Mouse (Mus musculus) myocyte (in vitro differentiated cells): ENCODE measurements around the gene Folr2. TPM values are rescaled to one million over a fixed set of nuclear protein-coding genes. Genes with fewer than 3 reads are reported as not detected.

Experiments used
- H3K27me3 ChIP-seq: one replicate; pipeline ENCODE4 v1.6.1; 2011; ENCODE audit not compliant: control insufficient read depth, insufficient read depth, insufficient read length
- H3K36me3 ChIP-seq: one replicate; pipeline ENCODE4 v1.6.1; 2011; ENCODE audit not compliant: control insufficient read depth, insufficient read depth
- H3K4me2 ChIP-seq: one replicate; pipeline ENCODE4 v1.6.1; 2011; ENCODE audit warnings: low read depth, control low read depth
- H3K4me3 ChIP-seq: one replicate; pipeline ENCODE4 v1.5.1; 2011; ENCODE audit warnings: mild to moderate bottlenecking, control low read depth, moderate library complexity
- H3K79me2 ChIP-seq: one replicate; pipeline ENCODE4 v1.6.1; 2011; ENCODE audit not compliant: control insufficient read depth, insufficient read depth
- H3ac ChIP-seq: one replicate; pipeline ENCODE4 v1.6.1; 2011; ENCODE audit not compliant: control insufficient read depth, insufficient read length
- CEBPB ChIP-seq: IDR thresholded peaks from 2 replicates; pipeline ENCODE4 v1.6.1; 2011; ENCODE audit warnings: mild to moderate bottlenecking, moderate library complexity; ENCODE audit not compliant: poor library complexity, insufficient read depth, severe bottlenecking
- E2F4 ChIP-seq: IDR thresholded peaks from one replicate; pipeline ENCODE4 v1.6.1; 2011; ENCODE audit warnings: mild to moderate bottlenecking, control low read depth, moderate library complexity; ENCODE audit not compliant: insufficient read depth
- MAX ChIP-seq: IDR thresholded peaks from one replicate; pipeline ENCODE4 v1.6.1; 2011; ENCODE audit warnings: low read depth, mild to moderate bottlenecking, control low read depth
- MYOD1 ChIP-seq, 3 experiments: IDR thresholded peaks; one replicate each; pipeline ENCODE4 v1.6.1; 2011; ENCODE audit warnings: control low read depth in 2 of 3, low read depth in 2 of 3, mild to moderate bottlenecking in 2 of 3, moderate library complexity in 1 of 3; ENCODE audit not compliant: insufficient read length in 2 of 3, control insufficient read depth in 1 of 3
- MYOG ChIP-seq, 3 experiments: IDR thresholded peaks; one replicate each; pipeline ENCODE4 v1.6.1; 2011; ENCODE audit warnings: control low read depth in 2 of 3, low read depth in 2 of 3, mild to moderate bottlenecking in 2 of 3; ENCODE audit not compliant: insufficient read length in 2 of 3, control insufficient read depth in 1 of 3, insufficient read depth in 1 of 3
- POLR2A ChIP-seq: IDR thresholded peaks from one replicate; pipeline ENCODE4 v1.6.1; 2011; ENCODE audit warnings: low read depth, mild to moderate bottlenecking, control low read depth, moderate library complexity; ENCODE audit not compliant: insufficient read length
- POLR2AphosphoS2 ChIP-seq: IDR thresholded peaks from one replicate; pipeline ENCODE4 v1.6.1; 2011; ENCODE audit warnings: low read depth, control low read depth; ENCODE audit not compliant: insufficient read length
- REST ChIP-seq: IDR thresholded peaks from one replicate; pipeline ENCODE4 v1.6.1; 2011; ENCODE audit warnings: mild to moderate bottlenecking, control low read depth, moderate library complexity; ENCODE audit not compliant: insufficient read depth, insufficient read length
- SRF ChIP-seq: IDR thresholded peaks from one replicate; pipeline ENCODE4 v1.6.1; 2011; ENCODE audit warnings: low read depth; ENCODE audit not compliant: control insufficient read depth, insufficient read length
- TCF12 ChIP-seq: IDR thresholded peaks from one replicate; pipeline ENCODE4 v1.6.1; 2011; ENCODE audit warnings: mild to moderate bottlenecking, control low read depth; ENCODE audit not compliant: poor library complexity, insufficient read depth, severe bottlenecking
- TCF3 ChIP-seq: IDR thresholded peaks from one replicate; pipeline ENCODE4 v1.6.1; 2011; ENCODE audit warnings: low read depth, control low read depth; ENCODE audit not compliant: insufficient read length
- USF1 ChIP-seq: IDR thresholded peaks from one replicate; pipeline ENCODE4 v1.6.1; 2011; ENCODE audit warnings: low read depth, mild to moderate bottlenecking, control low read depth, moderate library complexity
- polyA plus RNA-seq: library from polyadenylated mRNA; unstranded; fragments of >200 nt; fragmentation: generic; extraction: Trizol; gene quantifications from one replicate; pipeline ENCODE4 v1.2.1, GENCODE M21; 2012; ENCODE audit warnings: missing spikeins

The Folr2 gene
- polyA plus RNA-seq, 1 experiment, result not detected

- Histone ChIP-seq H3K27me3 (no peaks in the 10 kb centered on the region), H3ac (peak overlapping the region; percentile 98), H3K79me2 (peaks cover 32% of the 10 kb centered on the region), H3K4me2 (peak overlapping the region; percentile 80), H3K36me3 (peaks cover 21% of the 10 kb centered on the region), H3K4me3 (peak overlapping the region; percentile 91)
- TF ChIP-seq POLR2AphosphoS2 (peak; percentile 41), MAX (no peak), TCF3 (no peak), MYOD1 (IDR thresholded peaks at IDR 0.05; ENCODE audit: control insufficient read depth in 1 of 3, insufficient read length in 2 of 3, low read depth in 2 of 3) (no peak), POLR2A (peak; percentile 14)
These were observed 20.5 kb downstream of the Folr2 start for GRCm38 (mm10) chr7:101836271-101837153.

GRCm38 (mm10) chr7:101835457-101836109 lies 21.4 kb downstream of the Folr2 start:
- TF ChIP-seq MYOD1 (IDR thresholded peaks at IDR 0.05; ENCODE audit: control insufficient read depth in 1 of 3, insufficient read length in 2 of 3, low read depth in 2 of 3), result peak; percentile 42 to 60 (median 59)
- peak in 1 of 3 experiments; percentile 22 for TF ChIP-seq MYOG (IDR thresholded peaks at IDR 0.05; ENCODE audit: control insufficient read depth in 1 of 3, insufficient read depth in 1 of 3, insufficient read length in 2 of 3, low read depth in 2 of 3)
- no peak for TF ChIP-seq USF1
- TF ChIP-seq SRF, result no peak
- TF ChIP-seq REST, result no peak
- TF ChIP-seq TCF12, result no peak
- no peak for TF ChIP-seq POLR2AphosphoS2
- Histone ChIP-seq H3K79me2 (peaks cover 32% of the 10 kb centered on the region), H3K4me3 (peak overlapping the region; percentile 91), H3K27me3 (no peaks in the 10 kb centered on the region), H3ac (peak overlapping the region; percentile 98), H3K4me2 (peak overlapping the region; percentile 80), H3K36me3 (peaks cover 30% of the 10 kb centered on the region)

GRCm38 (mm10) chr7:101834903-101835302 lies 22.1 kb downstream of the Folr2 start:
- H3K4me2 ChIP-seq, result peak overlapping the region; percentile 80
- H3K4me3 ChIP-seq, result peak overlapping the region; percentile 91
- TF ChIP-seq TCF12, result peak; percentile 99
- TF ChIP-seq POLR2AphosphoS2, result peak; percentile 22
- peak; percentile 83 to 95 (median 85) for TF ChIP-seq MYOD1 (IDR thresholded peaks at IDR 0.05; ENCODE audit: control insufficient read depth in 1 of 3, insufficient read length in 2 of 3, low read depth in 2 of 3)
- no peak for TF ChIP-seq CEBPB
- TF ChIP-seq POLR2A, result no peak
- peak; percentile 82 for TF ChIP-seq TCF3
- peak; percentile 41 to 96 (median 92) for TF ChIP-seq MYOG (IDR thresholded peaks at IDR 0.05; ENCODE audit: control insufficient read depth in 1 of 3, insufficient read depth in 1 of 3, insufficient read length in 2 of 3, low read depth in 2 of 3)
- no peak overlapping the region for H3ac ChIP-seq
- peaks cover 32% of the 10 kb centered on the region for H3K79me2 ChIP-seq
- H3K36me3 ChIP-seq, result peaks cover 37% of the 10 kb centered on the region
- no peaks in the 10 kb centered on the region for H3K27me3 ChIP-seq

- no peak for TF ChIP-seq CEBPB
- TF ChIP-seq POLR2A, result peak; percentile 39
- no peak for TF ChIP-seq REST
- no peak for TF ChIP-seq MAX
- TF ChIP-seq SRF, result no peak
- TF ChIP-seq MYOG (IDR thresholded peaks at IDR 0.05; ENCODE audit: control insufficient read depth in 1 of 3, insufficient read depth in 1 of 3, insufficient read length in 2 of 3, low read depth in 2 of 3), result peak; percentile 99 to 100 (median 99)
- peak; percentile 99 for TF ChIP-seq TCF3
- TF ChIP-seq TCF12, result peak; percentile 99
- no peak for TF ChIP-seq E2F4
- peak; percentile 81 for TF ChIP-seq POLR2AphosphoS2
- TF ChIP-seq MYOD1 (IDR thresholded peaks at IDR 0.05; ENCODE audit: control insufficient read depth in 1 of 3, insufficient read length in 2 of 3, low read depth in 2 of 3), result peak; percentile 99
- TF ChIP-seq USF1, result no peak
- peak overlapping the region; percentile 91 for H3K4me3 ChIP-seq
- H3ac ChIP-seq, result no peak overlapping the region
- peaks cover 43% of the 10 kb centered on the region for H3K36me3 ChIP-seq
- no peaks in the 10 kb centered on the region for H3K27me3 ChIP-seq
- peaks cover 32% of the 10 kb centered on the region for H3K79me2 ChIP-seq
- peak overlapping the region; percentile 80 for H3K4me2 ChIP-seq
These were observed 22.9 kb downstream of the Folr2 start for GRCm38 (mm10) chr7:101833916-101834584.
